Mouse (Mus musculus) lung, postnatal 0 days (tissue): ENCODE data around the gene Baz2b.
A peak's percentile ranks its signal among the peaks of the same experiment; 100 is the strongest.

Experiments
- CTCF ChIP-seq: IDR thresholded peaks from 2 replicates; pipeline ENCODE4 v1.5.1; 2016; ENCODE audit warnings: antibody characterized with exemption, mild to moderate bottlenecking
- EP300 ChIP-seq: IDR thresholded peaks from 2 replicates; pipeline ENCODE4 v1.6.1; 2016; ENCODE audit warnings: antibody characterized with exemption, mild to moderate bottlenecking, control low read depth

GRCm38 (mm10) chr2:60045995-60046394 lies 163.6 kb downstream of the Baz2b start:
- no peak for TF ChIP-seq CTCF
- TF ChIP-seq EP300 = 0 out of 2 replicates have a peak, but pooled peaks have one; percentile 6
